Mouse (Mus musculus) layer of hippocampus, postnatal 36 days (tissue): ENCODE measurements at regions not wholly inside any gene's neighbourhood (a gene's known extent, or its start where the extent isn't known, plus 50 kb on each side); places are given as distances from the start of the nearest gene placed in this dataset.

ENCODE experiments used
- DNase-seq, 2 experiments: peaks; one replicate each; pipeline ENCODE4 v3.0.0; 2022

- no peak for DNase-seq
Measured at GRCm38 (mm10) chr3:40085116-40085515, 446.0 kb upstream of the Intu start.

GRCm38 (mm10) chr3:40091773-40092343 lies 439.2 kb upstream of the Intu start:
- DNase-seq = no peak

- peak in 1 of 2 experiments; percentile 12 for DNase-seq
Measured at GRCm38 (mm10) chr3:40092765-40093368, 438.2 kb upstream of the Intu start.

GRCm38 (mm10) chr3:40094040-40094439 lies 437.0 kb upstream of the Intu start:
- DNase-seq = no peak

- no peak for DNase-seq
Measured at GRCm38 (mm10) chr3:40094701-40095100, 436.4 kb upstream of the Intu start.

GRCm38 (mm10) chr3:40102698-40103097 lies 428.4 kb upstream of the Intu start:
- no peak for DNase-seq

- DNase-seq = no peak
Measured at GRCm38 (mm10) chr3:40114811-40115210, 416.3 kb upstream of the Intu start.

GRCm38 (mm10) chr3:40118551-40118950 lies 412.5 kb upstream of the Intu start:
- DNase-seq = no peak

GRCm38 (mm10) chr3:40119462-40119861 lies 411.6 kb upstream of the Intu start:
- DNase-seq = no peak

- DNase-seq = peak; percentile 68 to 70
Measured at GRCm38 (mm10) chr3:40120298-40120875, 410.7 kb upstream of the Intu start.

GRCm38 (mm10) chr3:40123558-40124236 lies 407.4 kb upstream of the Intu start:
- no peak for DNase-seq

GRCm38 (mm10) chr3:40126903-40127302 lies 404.2 kb upstream of the Intu start:
- DNase-seq = no peak

- no peak for DNase-seq
Measured at GRCm38 (mm10) chr3:40130858-40131584, 400.1 kb upstream of the Intu start.

- no peak for DNase-seq
Measured at GRCm38 (mm10) chr3:40138671-40139070, 392.4 kb upstream of the Intu start.

- DNase-seq = no peak
Measured at GRCm38 (mm10) chr3:40142229-40142628, 388.9 kb upstream of the Intu start.

GRCm38 (mm10) chr3:40158631-40159030 lies 372.5 kb upstream of the Intu start:
- DNase-seq = peak; percentile 30 to 41

GRCm38 (mm10) chr3:40159591-40160145 lies 371.4 kb upstream of the Intu start:
- DNase-seq = no peak

GRCm38 (mm10) chr3:40164181-40164580 lies 366.9 kb upstream of the Intu start:
- peak; percentile 45 to 50 for DNase-seq

GRCm38 (mm10) chr3:40167970-40168626 lies 363.0 kb upstream of the Intu start:
- DNase-seq = no peak

- no peak for DNase-seq
Measured at GRCm38 (mm10) chr3:40169590-40169989, 361.5 kb upstream of the Intu start.

GRCm38 (mm10) chr3:40179726-40180317 lies 351.3 kb upstream of the Intu start:
- DNase-seq = no peak
